Mouse (Mus musculus): ENCODE measurements around the gene Cap2.

Gene Cap2

GRCm38 (mm10) chr13:46501800-46502389, at the start of gene Cap2:
Cap2 (plus strand) TSS chr13:46501848.
- peak; percentile 51 for DNase-seq

DNA sequence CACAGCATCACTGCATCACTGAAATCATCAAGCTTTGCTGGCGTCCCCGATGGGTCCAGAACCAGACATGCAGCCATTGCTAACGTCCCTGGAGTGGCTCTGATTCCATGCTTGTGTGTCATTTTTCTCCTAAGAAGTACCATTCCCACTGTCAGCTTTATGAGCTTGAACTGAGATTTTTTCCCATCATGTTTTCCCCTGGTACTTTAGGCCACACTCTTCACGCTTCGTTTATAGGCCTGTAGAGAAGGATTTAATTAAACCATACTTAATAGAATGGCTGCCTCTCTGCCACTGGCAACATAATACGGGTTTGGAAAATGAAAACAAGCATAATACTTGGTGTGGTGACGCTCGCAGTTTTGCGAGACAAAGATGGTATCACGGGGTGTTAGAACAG, 42.1 kb upstream of the Cap2 start:
- DNase-seq: no peak

DNA sequence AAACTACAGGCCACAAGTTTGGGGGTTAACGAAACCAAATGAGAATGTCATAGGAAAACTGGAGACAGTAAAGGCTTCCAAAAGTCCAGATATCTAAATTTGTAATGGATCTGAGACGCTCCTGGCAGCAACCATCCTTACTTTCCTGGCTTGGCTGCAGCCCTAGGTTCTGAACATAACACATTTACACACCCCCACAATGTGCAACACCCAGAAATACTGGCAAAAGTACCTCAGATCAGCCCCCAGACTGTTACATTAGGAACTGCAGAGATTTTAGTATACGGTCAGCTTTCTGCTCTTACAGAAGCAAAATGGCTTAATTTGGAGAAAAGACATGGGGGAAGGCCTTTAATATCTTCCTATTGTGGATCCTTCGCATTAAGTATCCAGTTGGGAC, 39.4 kb upstream of the Cap2 start:
- DNase-seq: no peak

DNA sequence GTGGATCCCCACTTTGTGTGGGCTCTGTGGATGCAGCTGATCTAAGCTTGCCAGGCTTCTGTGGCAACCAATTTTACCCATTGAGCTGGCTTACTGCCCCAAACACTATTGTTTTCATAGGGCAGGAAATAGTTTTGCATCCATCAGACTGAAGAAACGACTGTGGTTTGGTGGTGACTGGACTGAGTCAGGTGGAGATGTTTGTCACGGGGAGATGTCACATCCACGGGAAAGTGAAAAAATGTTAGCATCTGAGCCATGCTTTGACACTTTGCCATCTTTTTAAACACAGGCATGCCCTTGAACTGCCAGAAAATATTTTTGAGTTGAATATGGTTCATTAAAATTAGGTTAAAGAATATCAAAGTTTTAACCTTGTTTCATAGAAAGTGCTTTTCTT, 37.9 kb upstream of the Cap2 start:
- no peak for DNase-seq

- DNase-seq: no peak
These were observed 33.4 kb upstream of the Cap2 start for GRCm38 (mm10) chr13:46468251-46468650.

DNA sequence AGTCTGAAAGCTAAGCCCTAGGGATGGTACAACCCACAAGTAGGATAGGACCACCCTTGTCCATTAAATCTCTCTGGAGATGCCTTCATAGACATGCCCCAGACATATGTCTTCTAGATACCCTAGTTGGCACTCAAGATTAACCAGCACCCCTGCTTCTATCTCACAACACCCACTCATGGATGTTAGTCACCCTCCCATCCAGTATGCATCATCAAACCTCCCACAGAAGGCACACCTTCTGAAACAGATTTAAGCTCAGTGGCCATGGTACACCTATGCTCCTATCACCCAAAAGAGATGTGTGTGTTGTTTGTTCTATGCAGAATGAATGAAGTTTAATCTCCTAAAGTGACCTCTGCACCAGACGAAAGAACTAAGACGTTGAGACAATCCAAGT, 32.1 kb upstream of the Cap2 start:
- DNase-seq: no peak

DNA sequence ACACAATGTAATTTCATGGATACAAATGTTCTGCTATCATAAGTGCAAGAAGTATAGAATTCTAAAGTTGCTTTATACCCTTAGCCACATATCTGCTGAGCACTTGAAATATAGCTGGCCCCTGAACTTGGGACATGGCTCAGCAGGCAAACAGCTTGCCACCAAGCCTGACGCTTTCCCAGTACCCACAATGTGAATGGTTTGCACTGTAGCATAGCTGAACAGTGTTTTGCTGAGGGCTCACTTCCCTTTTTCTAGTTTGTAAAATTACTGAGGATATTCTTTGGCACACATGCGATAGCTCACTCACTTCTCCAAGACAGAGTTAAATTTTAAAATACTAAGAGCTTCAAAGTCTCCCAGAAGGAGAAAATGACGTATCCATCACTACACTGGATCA, 20.4 kb upstream of the Cap2 start:
- DNase-seq: no peak

DNA sequence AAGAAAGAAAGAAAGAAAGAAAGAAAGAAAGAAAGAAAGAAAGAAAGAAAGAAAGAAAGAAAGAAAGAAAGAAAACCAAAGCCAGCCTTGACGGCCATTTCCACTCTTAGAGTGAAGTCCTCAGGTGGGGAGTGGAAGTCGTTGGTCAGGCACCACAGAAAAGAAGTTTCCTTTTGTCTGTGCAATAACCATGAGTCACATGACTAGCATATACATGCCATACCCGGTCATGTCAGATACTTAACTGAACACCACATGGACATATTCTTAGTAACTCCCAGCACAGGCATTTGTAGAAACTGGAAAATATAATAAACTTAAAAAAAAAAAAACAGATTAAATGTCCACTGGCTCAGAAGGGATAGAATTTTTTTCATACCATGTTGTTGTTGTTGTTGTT, 16.0 kb upstream of the Cap2 start:
- DNase-seq: no peak

DNA sequence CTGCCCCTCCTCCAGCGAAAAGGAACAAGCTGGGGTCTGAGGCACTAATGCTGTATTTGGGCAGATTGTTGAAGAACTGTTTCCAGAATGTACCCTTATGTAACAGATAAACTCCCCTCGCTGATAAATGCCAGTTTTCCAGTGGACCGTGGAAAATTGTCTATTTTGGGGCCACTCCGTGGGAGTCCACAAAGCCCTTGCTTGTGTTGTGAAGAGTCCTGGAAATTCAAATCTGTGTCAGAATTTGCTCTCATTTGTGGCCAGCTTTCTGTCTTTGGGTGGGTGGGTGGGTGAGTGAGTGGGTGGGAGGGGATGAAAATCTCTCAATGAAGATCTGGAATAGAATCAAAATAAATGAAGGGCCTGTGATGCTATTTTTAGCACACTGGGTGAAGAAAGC, 13.5 kb upstream of the Cap2 start:
- DNase-seq: no peak

DNA sequence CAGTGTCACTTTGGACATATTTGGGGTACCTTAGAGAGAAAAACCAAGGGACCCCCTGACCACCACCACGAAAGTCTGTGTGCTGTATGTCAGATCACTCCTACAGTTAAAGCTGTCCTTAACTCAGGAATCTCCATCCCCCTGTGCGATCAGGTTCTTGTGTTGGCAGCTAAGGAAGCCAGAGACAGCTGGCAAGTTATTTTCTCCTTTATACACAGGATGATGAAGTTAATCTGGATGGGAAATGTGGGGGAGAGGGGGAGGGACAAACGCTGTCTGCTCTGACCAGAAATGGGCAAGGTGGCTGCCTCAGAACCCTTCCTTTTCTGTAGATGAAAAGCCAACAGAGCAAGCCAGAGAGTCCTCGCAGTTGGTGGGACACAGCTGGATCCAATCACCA, 11.0 kb upstream of the Cap2 start:
- no peak for DNase-seq

DNA sequence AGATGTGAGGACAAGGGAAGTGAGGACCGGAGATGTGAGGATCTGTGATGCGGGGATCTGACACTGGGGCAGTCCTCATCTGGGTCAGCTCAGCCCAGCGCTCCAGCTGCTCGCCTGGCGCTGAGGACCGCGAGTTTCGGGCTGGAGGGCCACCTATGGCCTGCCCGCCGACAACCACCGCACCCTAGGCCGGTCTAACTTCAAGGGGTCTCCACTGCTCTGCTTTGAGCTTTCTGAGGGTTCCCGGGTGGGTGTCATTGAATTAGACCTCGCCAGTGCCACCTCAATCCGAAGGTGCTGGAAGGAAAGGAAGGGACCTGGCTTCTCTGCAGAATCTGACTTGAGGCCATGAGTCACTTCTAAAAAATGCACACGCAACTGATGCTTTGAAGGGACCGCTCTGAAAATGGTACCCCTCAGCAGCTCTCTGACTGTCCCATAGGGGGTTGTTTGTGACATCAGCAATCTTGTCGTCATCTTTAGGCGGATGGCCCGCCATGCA, 793 bp downstream of the Cap2 start:
- peak; percentile 4 for DNase-seq

- no peak for DNase-seq
These were observed 6.3 kb downstream of the Cap2 start for GRCm38 (mm10) chr13:46507944-46508343.

- DNase-seq: no peak
These were observed 7.2 kb downstream of the Cap2 start for GRCm38 (mm10) chr13:46508823-46509222.

- no peak for DNase-seq
These were observed 8.8 kb downstream of the Cap2 start for GRCm38 (mm10) chr13:46510460-46510859.

DNA sequence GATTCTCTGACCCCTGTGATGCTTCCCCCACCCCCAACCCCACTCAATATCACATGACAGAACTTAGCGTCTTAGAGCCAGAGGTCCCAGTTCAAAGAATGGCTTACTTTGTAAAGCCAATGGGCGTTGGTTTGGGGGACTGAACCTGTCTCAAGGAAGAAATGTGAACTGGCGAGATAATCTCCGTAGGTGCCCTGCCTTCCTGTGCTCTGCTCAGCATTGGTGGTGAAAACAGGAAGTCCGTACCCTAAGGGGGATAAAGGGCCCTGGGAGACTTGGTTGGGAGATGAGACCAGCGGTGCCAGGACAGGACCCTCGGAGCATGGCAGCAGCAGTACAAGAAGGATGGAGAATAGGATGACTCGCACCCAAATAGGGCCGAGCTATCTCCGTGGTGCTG, 12.8 kb downstream of the Cap2 start:
- no peak for DNase-seq

GRCm38 (mm10) chr13:46515120-46515523, 13.5 kb downstream of the Cap2 start:
- no peak for DNase-seq

GRCm38 (mm10) chr13:46515524-46515923, 13.9 kb downstream of the Cap2 start:
- no peak for DNase-seq

DNA sequence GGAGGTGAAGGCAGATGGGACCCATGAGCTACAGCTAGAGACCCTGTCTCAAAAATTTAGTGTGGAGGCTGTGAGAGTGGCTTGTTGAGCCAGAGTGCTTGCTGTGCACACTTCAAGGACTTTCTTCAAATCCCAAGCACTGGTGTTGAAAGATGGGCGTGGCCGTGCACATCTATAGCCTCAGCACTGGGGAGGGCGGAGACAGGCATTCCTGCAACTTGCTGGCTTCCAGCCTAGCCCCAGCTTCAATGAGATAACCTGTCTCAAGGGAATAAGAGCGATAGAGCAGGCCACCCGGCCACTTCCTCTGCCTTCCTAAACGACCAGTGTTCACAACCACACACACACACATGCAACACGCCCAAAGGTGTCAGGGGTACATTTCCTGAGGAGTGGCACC, 14.5 kb downstream of the Cap2 start:
- DNase-seq: no peak

DNA sequence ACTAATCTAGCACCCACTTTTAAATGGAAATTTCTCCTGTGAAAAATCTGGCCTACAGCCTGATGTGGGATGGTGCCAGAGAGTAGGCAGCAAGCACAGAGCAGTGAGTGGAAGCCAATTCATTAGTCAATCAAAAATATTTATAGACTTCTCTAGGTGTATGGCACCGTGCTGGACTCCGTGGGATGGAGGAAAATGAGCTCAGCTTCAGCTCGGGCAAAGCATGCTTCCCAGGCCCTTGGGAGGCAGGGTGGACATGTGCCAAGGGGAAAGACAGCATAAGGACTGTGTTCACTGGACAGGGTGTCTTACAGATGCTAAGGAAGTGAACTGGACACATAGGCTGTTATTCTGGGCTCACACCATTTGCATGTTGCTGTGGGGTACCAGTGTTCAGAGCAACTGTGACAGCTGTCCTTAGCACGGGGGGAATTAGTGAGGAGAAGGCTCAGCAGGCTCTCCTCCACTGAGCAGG, 15.6 kb downstream of the Cap2 start:
- no peak for DNase-seq

DNA sequence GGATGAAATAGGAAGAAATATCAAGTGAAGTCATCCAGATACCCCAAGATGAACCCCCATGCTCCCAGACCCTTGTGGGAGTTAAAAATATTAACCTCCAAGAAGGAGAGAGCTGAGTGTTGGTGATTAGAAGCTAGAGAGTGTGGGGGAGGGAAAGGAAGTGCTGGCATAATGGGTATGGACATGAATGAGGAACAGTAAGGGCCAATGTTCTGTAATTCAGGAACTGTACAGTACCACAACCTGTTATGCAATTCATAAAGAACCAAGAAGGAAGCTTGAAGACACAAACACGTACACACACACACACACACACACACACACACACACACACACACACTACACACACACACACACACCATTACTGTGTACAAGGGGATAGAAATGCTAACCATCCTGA, 19.8 kb downstream of the Cap2 start:
- DNase-seq: no peak

DNA sequence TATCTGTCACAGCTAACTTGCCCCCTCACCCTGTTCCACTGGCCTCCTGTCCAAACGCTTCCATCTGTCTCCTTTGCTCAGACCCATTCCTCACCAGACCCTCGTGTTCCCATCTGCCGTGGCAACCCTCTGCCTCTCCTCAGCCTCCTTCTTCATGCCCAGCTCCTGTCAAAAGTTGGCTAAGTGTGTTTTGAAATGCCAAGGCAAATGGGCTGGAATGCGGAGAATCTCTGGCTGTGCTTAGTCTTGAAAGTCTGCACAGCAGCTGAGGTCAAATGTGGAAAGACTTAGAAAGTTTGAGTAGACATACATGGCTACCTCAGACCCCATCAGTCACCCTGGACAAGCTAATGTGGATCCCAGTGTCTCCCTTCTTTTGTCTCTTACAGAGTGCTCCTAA, 21.1 kb downstream of the Cap2 start:
- no peak for DNase-seq

DNA sequence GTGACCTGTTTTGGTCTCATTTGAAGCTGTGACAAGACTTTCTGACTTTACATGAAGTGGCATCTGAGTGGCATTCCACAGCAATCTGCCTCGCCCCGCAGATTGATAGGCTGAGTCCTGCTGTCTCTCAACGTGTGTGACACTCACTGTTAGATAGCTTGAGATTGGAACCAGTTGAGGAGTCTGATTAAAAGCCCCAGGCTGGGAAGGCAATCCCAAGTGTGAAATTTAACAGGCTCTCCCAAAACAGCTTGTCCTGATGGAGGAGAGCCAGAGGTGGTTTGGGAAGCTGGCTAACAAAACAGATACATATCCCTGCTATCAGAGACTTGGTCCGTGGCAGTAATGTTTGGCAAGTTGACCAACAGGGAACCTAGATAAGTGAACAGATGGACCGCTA, 21.6 kb downstream of the Cap2 start:
- DNase-seq: no peak

DNA sequence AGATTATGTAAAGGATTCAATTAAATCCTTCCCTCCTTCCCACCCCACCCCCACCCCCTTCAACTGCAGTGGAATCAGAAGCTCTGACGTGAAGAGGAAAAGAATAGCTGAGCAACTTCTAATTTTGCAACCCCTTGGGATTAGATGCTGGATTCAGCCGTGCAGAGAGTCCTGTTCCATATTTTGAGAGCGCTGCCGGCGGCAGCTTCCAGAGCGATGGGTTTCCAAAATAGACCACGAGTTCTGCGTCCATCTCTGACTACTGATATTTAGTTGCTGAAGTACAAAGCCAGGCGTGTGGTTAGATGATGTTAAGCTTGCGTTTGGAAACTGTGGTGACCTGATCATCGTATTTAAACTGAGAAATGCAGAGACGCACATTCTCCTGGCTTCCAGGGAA, 22.1 kb downstream of the Cap2 start:
- no peak for DNase-seq

GRCm38 (mm10) chr13:46525295-46526255, 23.9 kb downstream of the Cap2 start:
- no peak for DNase-seq
